Mouse (Mus musculus) heart, embryonic 14.5 days (tissue): ENCODE results near the gene Arhgef25. TPM values are rescaled to one million over a fixed set of nuclear protein-coding genes. Genes with fewer than 3 reads are reported as not detected.

ENCODE experiments used
- ATAC-seq: fragments of 200-750 bp; cut with Nextera tagmentation; 2 replicates; pipeline ENCODE4 v1.8.0; 2017; ENCODE audit warnings: low read depth, moderate TSS enrichment; ENCODE audit not compliant: insufficient number of reproducible peaks, insufficient read depth, low FRiP score
- H3K27ac ChIP-seq, 2 experiments: fragments of 200-500 bp in 1 of 2; fragments of 300-500 bp in 1 of 2; sonication (generic) in 1 of 2; replicated peaks in 1 of 2; 2 replicates each; pipeline ENCODE4 v1.5.1; 2012 to 2014; ENCODE audit warnings: low read depth in 2 of 2, low read length in 2 of 2, control low read depth in 1 of 2, mild to moderate bottlenecking in 1 of 2, mixed read lengths in 1 of 2; ENCODE audit not compliant: control insufficient read depth in 1 of 2, insufficient read depth in 1 of 2
- H3K27me3 ChIP-seq: fragments of 300-500 bp; sonication (generic); 2 replicates; pipeline ENCODE4 v1.6.1; 2014; ENCODE audit warnings: mild to moderate bottlenecking, low read length, control low read depth; ENCODE audit not compliant: control insufficient read depth, insufficient read depth
- H3K36me3 ChIP-seq: fragments of 300-500 bp; sonication (generic); 2 replicates; pipeline ENCODE4 v1.6.1; 2014; ENCODE audit warnings: mild to moderate bottlenecking, control low read depth, low read length, mixed read lengths; ENCODE audit not compliant: control insufficient read depth, insufficient read depth
- H3K4me1 ChIP-seq, 2 experiments: fragments of 200-500 bp in 1 of 2; fragments of 300-500 bp in 1 of 2; sonication (generic) in 1 of 2; 2 replicates each; pipeline ENCODE4 v1.6.1; 2012 to 2014; ENCODE audit warnings: low read length in 2 of 2, control low read depth in 1 of 2, mixed read lengths in 1 of 2; ENCODE audit not compliant: control insufficient read depth in 2 of 2, insufficient read depth in 2 of 2
- H3K4me2 ChIP-seq: fragments of 300-500 bp; sonication (generic); 2 replicates; pipeline ENCODE4 v1.6.1; 2014; ENCODE audit warnings: mild to moderate bottlenecking, low read length
- H3K4me3 ChIP-seq, 2 experiments: fragments of 200-500 bp in 1 of 2; fragments of 300-500 bp in 1 of 2; sonication (generic) in 1 of 2; 2 replicates each; pipeline ENCODE4 v1.5.1; 2012 to 2014; ENCODE audit warnings: low read length in 2 of 2, mild to moderate bottlenecking in 2 of 2, control low read depth in 1 of 2, low read depth in 1 of 2, moderate library complexity in 1 of 2; ENCODE audit not compliant: control insufficient read depth in 1 of 2, insufficient read depth in 1 of 2
- H3K9ac ChIP-seq: fragments of 300-500 bp; sonication (generic); 2 replicates; pipeline ENCODE4 v1.6.1; 2014; ENCODE audit warnings: mild to moderate bottlenecking, low read length
- H3K9me3 ChIP-seq: fragments of 300-500 bp; sonication (generic); 2 replicates; pipeline ENCODE4 v1.6.1; 2016; ENCODE audit warnings: low read length, control low read depth; ENCODE audit not compliant: control insufficient read depth
- WGBS: fragments of 180-500 bp; shearing (Covaris S2); extraction: QIAGEN DNeasy Blood & Tissue Kit; methylation state at CpG from one replicate; pipeline ENCODE4 v1.1.7; 2014; 5-methylcytosine and 5-hydroxymethylcytosine counted together
- polyA plus RNA-seq: library from polyadenylated mRNA; unstranded; fragments of >200 nt; fragmentation: Nextera tagmentation; extraction: Ambion mirVana; gene quantifications from 2 replicates; pipeline ENCODE4 v1.2.1, GENCODE M21; 2014

Arhgef25 gene
- polyA plus RNA-seq, 1 experiment from 2014 or later, result 22.8 TPM

- H3K36me3 ChIP-seq, result peaks cover 74% of the 10 kb centered on the region
- no peak for ATAC-seq
These were observed 14.7 kb upstream of the Arhgef25 start for GRCm38 (mm10) chr10:127204589-127204988.

GRCm38 (mm10) chr10:127203106-127203505 lies 13.2 kb upstream of the Arhgef25 start:
- Histone ChIP-seq H3K4me2 (no peak overlapping the region), H3K4me3 (no peak overlapping the region), H3K9ac (no peak overlapping the region), H3K4me1 (no peaks in the 10 kb centered on the region), H3K9me3 (no peaks in the 10 kb centered on the region), H3K36me3 (peaks cover 82% of the 10 kb centered on the region), H3K27ac (no peak overlapping the region), H3K27me3 (no peaks in the 10 kb centered on the region)
- WGBS, result 73% methylated on average over 3 of the region's 3 CpGs
- ATAC-seq, result no peak

More at GRCm38 (mm10) chr10:127204589-127204988, 14.7 kb upstream of the Arhgef25 start:
- no peaks in the 10 kb centered on the region for H3K27me3 ChIP-seq
- H3K4me3 ChIP-seq, result no peak overlapping the region
- H3K4me2 ChIP-seq, result no peak overlapping the region
- H3K27ac ChIP-seq, result no peak overlapping the region
- no peak overlapping the region for H3K9ac ChIP-seq
- H3K4me1 ChIP-seq, result peaks cover 3 to 6% of the 10 kb centered on the region in 2 experiments; a peak in 1 of 4 replicates
- 83% methylated on average over 5 of the region's 5 CpGs for WGBS
- no peaks in the 10 kb centered on the region for H3K9me3 ChIP-seq

DNA sequence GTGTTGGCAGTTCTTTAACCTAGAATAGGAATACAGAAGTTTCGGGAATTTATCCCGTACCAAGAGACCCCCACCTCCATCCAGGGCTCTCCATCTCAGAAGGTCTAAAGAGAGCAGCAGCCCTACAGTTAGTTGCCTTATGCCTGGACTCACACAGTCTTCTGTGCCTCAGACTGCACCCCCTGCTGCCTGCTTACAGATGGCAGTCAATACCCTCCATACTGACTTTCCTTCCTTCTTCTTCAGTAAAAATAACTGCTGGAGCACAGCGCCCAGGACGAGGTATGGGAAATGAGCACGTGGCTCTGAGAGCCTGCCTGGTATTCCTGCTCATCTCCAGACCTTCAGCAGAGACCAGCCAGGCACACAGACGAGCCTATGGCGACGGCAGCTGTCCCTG lies 10.4 kb upstream of the Arhgef25 start:
- Histone ChIP-seq H3K9ac (no peak overlapping the region), H3K4me2 (no peak overlapping the region), H3K27ac (no peak overlapping the region), H3K4me3 (no peak overlapping the region), H3K36me3 (peaks cover 61% of the 10 kb centered on the region), H3K9me3 (no peaks in the 10 kb centered on the region), H3K27me3 (no peaks in the 10 kb centered on the region), H3K4me1 (peaks cover 4 to 5% of the 10 kb centered on the region in 2 experiments)
- ATAC-seq, result no peak
- 73% methylated on average over 8 of the region's 8 CpGs for WGBS

DNA sequence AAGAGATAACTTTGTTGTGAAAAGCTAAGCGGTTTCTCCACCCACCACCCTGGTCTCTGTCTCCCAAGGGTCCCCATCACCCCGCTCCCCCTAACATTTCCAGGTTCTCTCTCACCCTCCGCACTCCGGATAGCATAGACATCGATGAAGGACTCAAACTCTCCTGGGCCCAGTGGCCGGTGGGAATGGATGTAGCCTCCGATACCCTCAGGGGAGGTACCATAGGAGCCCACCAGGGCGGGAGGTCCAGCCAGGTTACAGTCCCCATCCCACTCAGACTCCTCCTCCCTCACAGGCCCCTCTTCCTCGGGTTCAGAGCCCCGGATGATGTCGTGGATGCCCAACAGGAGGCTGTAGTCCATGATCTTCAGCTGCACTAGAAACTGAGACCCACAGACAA lies 9.6 kb upstream of the Arhgef25 start:
- peaks cover 7 to 8% of the 10 kb centered on the region in 2 experiments for H3K4me1 ChIP-seq
- no peaks in the 10 kb centered on the region for H3K9me3 ChIP-seq
- peaks cover 53% of the 10 kb centered on the region for H3K36me3 ChIP-seq
- H3K4me2 ChIP-seq, result no peak overlapping the region
- ATAC-seq, result no peak
- no peak overlapping the region for H3K4me3 ChIP-seq
- no peak overlapping the region for H3K27ac ChIP-seq
- whole genome bisulfite sequencing, result 81% methylated on average over 11 of the region's 11 CpGs
- H3K9ac ChIP-seq, result no peak overlapping the region
- no peaks in the 10 kb centered on the region for H3K27me3 ChIP-seq

GRCm38 (mm10) chr10:127199068-127199467 lies 9.2 kb upstream of the Arhgef25 start:
- Histone ChIP-seq H3K4me3 (no peak overlapping the region), H3K4me2 (no peak overlapping the region), H3K27ac (no peak overlapping the region), H3K9me3 (no peaks in the 10 kb centered on the region), H3K9ac (no peak overlapping the region), H3K36me3 (peaks cover 49% of the 10 kb centered on the region), H3K4me1 (peaks cover 7 to 10% of the 10 kb centered on the region in 2 experiments), H3K27me3 (no peaks in the 10 kb centered on the region)
- WGBS, result 74% methylated on average over 5 of the region's 5 CpGs
- ATAC-seq, result no peak

DNA sequence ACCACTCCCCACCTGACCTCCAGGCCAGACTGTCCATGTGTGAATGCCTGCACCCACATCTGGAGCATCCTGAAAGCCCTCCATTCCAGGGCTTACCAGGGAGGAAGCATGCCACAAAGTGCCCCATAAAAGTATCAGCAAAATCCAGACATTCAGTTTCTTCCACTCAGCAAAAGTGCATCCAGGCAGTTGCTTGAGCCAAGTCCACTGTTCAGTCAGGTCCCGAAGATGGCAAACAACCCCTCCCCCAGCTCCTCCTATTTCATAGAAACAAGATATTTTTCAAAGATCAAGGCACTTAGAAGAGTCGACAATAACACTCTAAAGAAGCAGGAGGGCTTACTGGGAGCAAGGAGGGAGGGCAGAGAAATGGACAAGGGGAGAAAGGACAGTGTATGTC lies 8.6 kb upstream of the Arhgef25 start:
- no peak for ATAC-seq
- peaks cover 45% of the 10 kb centered on the region for H3K36me3 ChIP-seq
- 57% methylated on average over 2 of the region's 2 CpGs for WGBS

GRCm38 (mm10) chr10:127197505-127198110 lies 7.7 kb upstream of the Arhgef25 start:
- 81% methylated on average over 11 of the region's 11 CpGs for WGBS
- H3K27me3 ChIP-seq, result no peaks in the 10 kb centered on the region
- H3K9ac ChIP-seq, result no peak overlapping the region
- H3K4me1 ChIP-seq, result peaks cover 7 to 10% of the 10 kb centered on the region in 2 experiments
- peaks cover 47% of the 10 kb centered on the region for H3K36me3 ChIP-seq
- no peak overlapping the region for H3K4me3 ChIP-seq
- no peaks in the 10 kb centered on the region for H3K9me3 ChIP-seq
- H3K4me2 ChIP-seq, result no peak overlapping the region
- no peak overlapping the region for H3K27ac ChIP-seq
- no peak for ATAC-seq

More for the DNA sequence above, 8.6 kb upstream of the Arhgef25 start:
- H3K4me2 ChIP-seq, result no peak overlapping the region
- H3K27ac ChIP-seq, result no peak overlapping the region
- peaks cover 7 to 10% of the 10 kb centered on the region in 2 experiments for H3K4me1 ChIP-seq
- no peak overlapping the region for H3K4me3 ChIP-seq
- H3K9ac ChIP-seq, result no peak overlapping the region
- H3K27me3 ChIP-seq, result no peaks in the 10 kb centered on the region
- H3K9me3 ChIP-seq, result no peaks in the 10 kb centered on the region

GRCm38 (mm10) chr10:127197104-127197503 lies 7.2 kb upstream of the Arhgef25 start:
- peaks cover 46% of the 10 kb centered on the region for H3K36me3 ChIP-seq
- peak overlapping the region in 1 of 2 experiments; percentile 89; a peak in 1 of 4 replicates for H3K27ac ChIP-seq

More at GRCm38 (mm10) chr10:127197104-127197503, 7.2 kb upstream of the Arhgef25 start:
- no peak for ATAC-seq
- Histone ChIP-seq H3K9ac (no peak overlapping the region), H3K4me1 (peaks cover 7 to 10% of the 10 kb centered on the region in 2 experiments), H3K9me3 (no peaks in the 10 kb centered on the region), H3K4me2 (no peak overlapping the region), H3K4me3 (no peak overlapping the region), H3K27me3 (no peaks in the 10 kb centered on the region)
- WGBS, result 91% methylated on average over 8 of the region's 8 CpGs
